Mouse (Mus musculus): Measurements from ENCODE around the gene Lrch4.

- TF ChIP-seq CTCF (IDR thresholded peaks at IDR 0.05; ENCODE audit: borderline replicate concordance, insufficient read depth, low read length) (no peak), POLR2A (IDR thresholded peaks at IDR 0.05; ENCODE audit: low read depth, low read length) (no peak)
Measured at GRCm38 (mm10) chr5:137615347-137615746, 13.6 kb upstream of the Lrch4 start.

Measured in embryonic fibroblast, embryonic 13.5 days (primary cell).